Mouse (Mus musculus) layer of hippocampus, postnatal 14 days (tissue): ENCODE measurements at regions not wholly inside any gene's neighbourhood (a gene's known extent, or its start where the extent isn't known, plus 50 kb on each side); places are given as distances from the start of the nearest gene placed in this dataset.

Source experiments
- DNase-seq, 2 experiments: peaks; one replicate each; pipeline ENCODE4 v3.0.0; 2021 to 2022; ENCODE audit warnings: low spot score in 2 of 2, mixed read lengths in 1 of 2

GRCm38 (mm10) chr3:58300801-58301485, 113.6 kb upstream of the Tsc22d2 start:
- no peak for DNase-seq

- DNase-seq = no peak
Observed at GRCm38 (mm10) chr3:58302322-58302721, 112.2 kb upstream of the Tsc22d2 start.

- no peak for DNase-seq
Observed at GRCm38 (mm10) chr3:58303746-58304145, 110.8 kb upstream of the Tsc22d2 start.

- DNase-seq = no peak
Observed at GRCm38 (mm10) chr3:58309601-58310000, 104.9 kb upstream of the Tsc22d2 start.

GRCm38 (mm10) chr3:58310390-58310789, 104.1 kb upstream of the Tsc22d2 start:
- no peak for DNase-seq

DNA sequence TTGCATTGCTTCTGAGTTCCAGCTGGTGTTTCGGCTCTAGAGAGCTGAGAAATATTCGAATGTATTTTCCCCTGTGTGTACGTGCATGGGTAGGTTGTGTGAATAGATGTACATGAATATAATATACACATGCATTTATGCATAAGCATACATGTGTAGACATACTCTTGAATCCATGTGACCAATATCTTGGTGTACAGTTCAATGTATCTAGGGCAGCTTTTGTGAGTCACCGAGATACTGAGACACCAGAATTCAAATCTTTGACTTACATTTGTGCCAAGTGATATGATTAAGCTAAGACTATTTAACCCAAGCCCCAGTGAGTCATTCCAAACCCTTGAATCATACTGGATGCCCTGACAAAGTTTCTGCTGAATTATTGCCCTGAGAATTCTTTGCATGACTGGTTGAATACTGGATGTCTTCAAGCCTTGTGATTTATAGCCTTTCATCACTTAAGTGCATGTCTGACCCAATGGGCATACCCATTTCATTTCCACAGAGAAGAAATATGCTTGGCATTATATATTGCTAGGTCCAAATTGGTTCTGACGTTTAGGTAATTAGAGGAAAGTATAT, 103.3 kb upstream of the Tsc22d2 start:
- no peak for DNase-seq

DNA sequence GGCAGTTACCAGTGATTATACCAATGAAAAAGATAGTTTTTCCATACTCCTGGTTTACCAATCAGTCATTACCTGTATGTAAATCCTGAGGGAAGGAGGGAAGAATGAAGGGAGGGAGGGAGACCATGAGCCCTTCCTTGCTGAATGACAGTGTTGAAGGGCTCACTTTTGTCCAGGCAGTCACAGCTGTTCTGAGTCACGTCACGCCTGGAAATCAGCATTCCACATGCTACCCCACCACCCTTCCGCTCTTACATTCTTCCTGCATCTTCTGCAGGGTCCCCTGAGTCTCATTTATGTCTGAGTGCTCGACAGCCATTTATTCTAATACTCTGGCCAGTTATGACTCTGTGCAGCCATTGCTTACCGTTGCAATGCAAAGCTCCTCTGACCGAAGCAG, 101.9 kb upstream of the Tsc22d2 start:
- DNase-seq = no peak

GRCm38 (mm10) chr3:58315236-58315635, 99.3 kb upstream of the Tsc22d2 start:
- no peak for DNase-seq

DNA sequence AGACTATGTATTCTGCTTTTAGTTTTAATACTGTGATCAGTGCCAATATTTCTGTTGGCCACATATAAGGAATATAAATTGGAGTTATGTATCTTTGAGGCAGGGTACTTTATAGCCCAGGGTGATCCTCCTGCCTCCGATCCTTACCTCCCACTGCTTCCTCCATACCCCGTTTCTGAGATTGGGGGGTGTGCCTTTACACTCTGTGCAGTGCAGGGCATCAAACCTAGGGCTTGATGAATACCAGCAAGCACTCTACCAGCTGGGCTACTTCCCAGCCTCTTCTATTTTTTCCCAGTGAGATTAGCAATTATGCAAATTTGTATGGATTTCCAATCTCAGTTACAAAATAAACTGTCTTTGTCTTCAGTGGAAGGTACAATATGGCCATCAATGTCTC, 97.3 kb upstream of the Tsc22d2 start:
- DNase-seq = no peak

DNA sequence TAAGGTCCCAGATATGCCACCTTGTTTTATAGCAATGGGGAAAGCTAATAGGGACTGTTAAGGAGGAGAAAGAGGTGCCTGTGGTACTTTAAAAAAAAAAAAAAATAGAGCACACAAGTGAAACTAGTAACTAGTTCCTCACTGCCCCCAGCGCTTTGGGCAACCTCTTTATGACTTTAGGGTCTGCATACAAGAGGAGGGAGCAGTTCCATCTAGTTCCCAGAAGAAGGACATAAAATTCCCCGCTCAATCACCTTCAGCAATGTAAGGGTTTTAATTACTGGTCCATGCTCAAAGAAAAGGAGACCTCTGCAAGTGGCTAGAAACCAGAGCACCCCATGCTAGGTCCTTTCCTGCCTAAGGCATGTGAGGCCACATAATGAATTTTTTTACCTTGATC, 95.8 kb upstream of the Tsc22d2 start:
- no peak for DNase-seq

DNA sequence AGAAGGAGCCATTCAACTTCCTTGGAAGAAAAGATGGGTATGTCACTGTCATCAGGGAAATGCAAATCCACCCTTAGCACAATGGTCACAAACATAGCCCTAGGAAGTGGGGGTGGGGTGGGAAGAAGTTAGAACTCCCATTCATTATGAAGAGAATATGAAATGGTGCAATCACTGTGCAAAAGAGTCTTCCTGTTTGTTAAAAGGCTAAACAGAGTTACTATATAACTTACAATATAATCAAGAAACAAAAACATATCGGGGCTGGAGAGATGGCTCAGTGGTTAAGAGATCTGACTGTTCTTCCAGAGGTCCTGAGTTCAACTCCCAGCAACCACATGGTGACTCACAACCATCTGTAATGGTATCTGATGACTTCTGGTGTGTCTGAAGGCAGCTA, 95.1 kb upstream of the Tsc22d2 start:
- DNase-seq = no peak

DNA sequence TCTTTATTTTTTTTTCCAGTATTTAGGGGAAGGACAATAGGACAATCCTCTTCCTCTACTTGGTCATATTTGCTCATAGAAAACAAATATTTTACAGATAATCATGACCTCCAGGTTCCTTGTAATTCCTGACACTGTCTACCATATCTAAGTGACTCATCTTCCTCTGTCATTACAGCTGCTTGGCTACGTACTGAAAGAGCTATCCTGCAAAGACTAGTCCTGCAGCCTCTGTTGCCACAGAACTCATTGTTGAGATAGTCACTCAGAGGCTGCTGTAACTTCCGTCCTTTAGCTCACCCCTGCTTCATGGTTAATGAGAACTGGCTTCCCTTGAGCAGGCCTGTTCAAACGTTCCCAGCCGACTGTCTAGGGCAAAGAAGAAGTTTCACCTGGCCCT, 93.7 kb upstream of the Tsc22d2 start:
- DNase-seq = no peak

DNA sequence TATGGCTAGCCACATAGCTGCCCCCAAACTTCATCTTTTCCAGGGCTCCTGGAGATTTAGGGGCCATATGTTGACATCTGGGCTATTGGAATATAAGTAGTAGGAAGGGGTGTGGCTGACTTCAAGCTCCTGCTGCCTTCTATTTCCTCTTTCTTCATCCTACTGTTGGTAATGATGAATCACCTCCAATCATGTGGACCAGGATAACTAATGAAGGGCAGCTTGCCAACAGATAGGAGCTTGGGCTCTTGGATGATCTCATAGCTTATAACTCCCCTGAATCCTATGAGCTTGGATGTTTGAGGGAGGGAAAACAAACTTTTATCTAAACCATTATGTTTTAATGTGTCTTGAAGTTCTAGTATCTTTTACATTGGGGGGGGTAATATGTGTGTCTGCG, 92.2 kb upstream of the Tsc22d2 start:
- no peak for DNase-seq

DNA sequence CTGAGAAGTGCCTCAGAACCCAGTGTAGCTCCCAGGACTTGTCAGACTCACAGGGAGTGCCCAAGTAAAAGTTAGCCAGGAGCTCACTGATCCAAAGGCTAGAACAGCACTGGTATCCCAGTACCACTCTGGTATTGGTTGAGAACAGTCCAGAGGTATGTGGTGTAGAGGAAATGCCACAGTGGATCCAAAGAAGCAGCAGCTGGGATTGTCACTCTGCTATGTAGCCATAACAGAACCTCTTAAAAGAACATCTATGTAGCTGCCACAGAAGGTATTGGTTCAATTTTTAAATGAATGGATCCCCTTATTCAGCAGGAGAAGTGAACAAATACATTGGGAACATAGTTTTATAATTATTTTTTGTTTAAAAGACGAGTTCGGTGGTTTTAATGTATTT, 86.8 kb upstream of the Tsc22d2 start:
- no peak for DNase-seq

GRCm38 (mm10) chr3:58330186-58330585, 84.3 kb upstream of the Tsc22d2 start:
- peak; percentile 17 to 50 for DNase-seq

DNA sequence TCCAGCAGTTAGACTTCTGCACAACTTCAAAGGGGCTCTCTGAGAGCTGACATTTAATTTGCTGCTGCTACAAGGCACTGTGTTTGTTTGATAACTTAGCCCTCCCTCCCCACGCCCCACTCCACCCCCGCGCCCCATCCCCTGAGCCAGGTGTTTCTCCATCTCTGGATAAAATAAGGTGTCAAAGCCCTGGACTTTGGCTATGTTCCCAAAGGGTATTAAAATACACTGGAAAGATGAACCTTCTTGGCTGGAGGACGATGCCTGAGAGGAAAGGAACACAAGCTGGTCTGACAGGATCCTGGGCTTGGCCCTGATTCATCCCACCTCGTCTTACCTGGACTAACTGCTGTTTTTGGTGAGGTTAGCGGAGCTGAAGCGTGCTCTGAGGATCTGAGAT, 80.5 kb upstream of the Tsc22d2 start:
- no peak for DNase-seq

GRCm38 (mm10) chr3:58335277-58335676, 79.2 kb upstream of the Tsc22d2 start:
- no peak for DNase-seq

DNA sequence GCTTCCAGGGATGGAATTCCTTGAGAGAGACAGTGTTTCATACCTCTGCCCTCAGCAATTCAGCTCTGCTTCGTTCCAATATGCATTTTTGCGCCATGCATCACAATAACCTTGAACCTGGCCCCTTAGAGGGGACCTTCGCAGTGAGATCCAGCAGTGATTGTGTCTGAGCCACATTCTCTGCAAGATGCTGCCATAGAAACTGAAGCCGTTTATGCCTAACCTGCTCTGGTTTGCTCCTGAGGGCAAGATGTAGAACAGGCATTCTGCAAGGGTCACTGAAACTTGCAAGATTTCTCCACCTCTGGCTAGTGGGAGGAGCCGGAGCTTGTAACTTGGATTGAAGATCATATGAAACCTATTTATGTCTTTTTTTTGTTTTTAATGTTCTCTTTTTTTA, 78.4 kb upstream of the Tsc22d2 start:
- DNase-seq = no peak

DNA sequence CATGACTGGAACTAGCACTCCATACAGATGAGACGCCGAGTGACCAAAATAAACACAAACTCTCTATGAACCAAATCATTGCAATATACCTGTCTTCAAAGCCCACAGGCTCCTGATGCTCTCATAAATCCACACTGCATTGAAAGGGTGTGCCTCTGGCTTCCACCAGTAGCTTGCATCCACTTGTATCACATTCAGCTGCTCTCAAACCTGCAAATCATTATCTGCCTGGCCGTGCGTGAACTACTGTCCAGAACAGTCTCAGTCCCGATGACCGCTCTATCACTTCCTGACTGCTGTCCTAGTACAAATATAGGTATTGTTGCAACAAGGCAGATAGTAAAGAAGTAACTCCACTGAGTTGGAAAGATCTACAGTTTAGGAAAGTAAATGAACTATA, 77.9 kb upstream of the Tsc22d2 start:
- no peak for DNase-seq

DNA sequence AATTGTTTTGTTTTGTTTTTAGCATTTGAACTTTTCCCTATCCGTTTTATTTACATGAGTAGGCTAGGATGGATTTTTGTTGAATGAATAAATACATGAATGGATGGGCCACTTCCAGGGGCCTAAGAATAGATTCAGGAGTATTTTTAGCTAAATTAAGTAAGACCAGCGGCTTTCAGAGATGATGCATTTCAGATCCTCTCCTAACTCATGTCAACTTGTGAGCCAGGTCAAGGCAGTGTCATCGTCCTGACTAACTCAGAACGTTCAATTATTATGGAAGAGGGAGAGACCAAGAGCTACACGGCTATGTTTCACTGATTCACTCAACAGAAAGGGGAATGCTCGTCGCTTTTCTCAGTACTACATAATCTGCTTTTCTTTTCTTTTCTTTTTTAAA, 75.5 kb upstream of the Tsc22d2 start:
- DNase-seq = no peak

DNA sequence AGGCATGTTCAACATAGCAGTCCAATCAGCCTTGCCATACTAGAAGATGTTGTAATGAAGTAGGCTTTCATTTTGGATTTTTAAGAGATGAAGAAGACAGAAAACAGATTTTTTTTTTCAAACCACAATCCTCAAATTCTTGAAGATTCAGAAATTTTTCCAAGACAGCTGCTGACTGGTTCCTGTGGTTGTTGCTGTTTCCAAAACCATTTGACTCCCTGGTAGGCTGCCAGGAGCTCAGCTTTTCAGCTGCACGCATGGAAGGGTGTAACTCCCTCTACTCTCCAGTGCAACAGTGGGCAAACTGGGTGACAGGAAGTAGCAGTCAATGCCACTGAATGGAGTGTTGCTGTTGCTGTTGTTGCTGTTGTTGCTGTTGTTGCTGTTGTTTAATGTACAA, 72.4 kb upstream of the Tsc22d2 start:
- DNase-seq = no peak

DNA sequence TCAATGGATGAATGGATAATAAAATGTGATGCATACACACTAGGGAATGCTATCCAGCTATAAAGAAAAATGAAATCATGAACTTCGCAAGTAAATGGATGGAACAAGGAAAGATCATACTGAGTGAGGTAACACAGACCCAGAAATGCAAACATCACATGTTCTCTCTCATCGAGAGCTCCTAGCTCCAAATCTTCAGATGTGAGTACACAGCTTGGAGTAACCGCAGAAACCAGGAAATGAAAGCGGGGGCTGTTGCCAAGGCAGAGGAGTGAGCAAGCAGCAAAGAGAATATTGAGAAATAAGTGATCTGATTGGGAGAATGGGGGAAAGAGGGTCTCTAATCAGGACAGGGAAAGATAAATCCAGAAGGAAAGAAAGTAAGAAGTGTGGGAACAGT, 52.0 kb upstream of the Tsc22d2 start:
- DNase-seq = no peak

- no peak for DNase-seq
Observed at GRCm38 (mm10) chr3:58364526-58364925, 50.0 kb upstream of the Tsc22d2 start.
